Mouse (Mus musculus): Measurements from ENCODE around the gene Romo1.

- no peak for TF ChIP-seq CTCF (IDR thresholded peaks at IDR 0.05; ENCODE audit: low read depth, low read length)
- no peak for TF ChIP-seq GATA1 (IDR thresholded peaks at IDR 0.05; ENCODE audit: borderline replicate concordance, low read length)
Measured at GRCm38 (mm10) chr2:156143953-156144724, at the start of gene Romo1, which contains the start of gene Nfs1.
